Mouse (Mus musculus): ENCODE data around the gene Sla2. TPM values are rescaled to one million over a fixed set of nuclear protein-coding genes. Genes with fewer than 3 reads are reported as not detected.
A peak's percentile ranks its signal among the peaks of the same experiment; 100 is the strongest.

The Sla2 gene
- polyA plus RNA-seq, 1 experiment from 2014 or later: 0.22 TPM

GRCm38 (mm10) chr2:156882431-156883001, 4.5 kb downstream of the Sla2 start:
- Histone ChIP-seq H3K27me3 (ENCODE audit: control insufficient read depth, insufficient read depth, low read length) (no peaks in the 10 kb centered on the region), H3K9me3 (ENCODE audit: control insufficient read depth, low read length) (no peaks in the 10 kb centered on the region), H3K4me3 (replicated peaks; ENCODE audit: low read depth, low read length) (no peak overlapping the region), H3K27ac (replicated peaks; ENCODE audit: low read depth, low read length) (no peak overlapping the region), H3K4me1 (ENCODE audit: control insufficient read depth, insufficient read depth, low read length) (no peaks in the 10 kb centered on the region), H3K9ac (replicated peaks; ENCODE audit: low read length) (no peak overlapping the region), H3K4me2 (ENCODE audit: low read length) (no peak overlapping the region), H3K36me3 (ENCODE audit: control insufficient read depth, insufficient read depth, low read length) (no peaks in the 10 kb centered on the region)
- DNase-seq (no peak), ATAC-seq (ENCODE audit: low FRiP score, low TSS enrichment) (no peak)
- WGBS: 40% methylated on average over 10 of the region's 10 CpGs

- Histone ChIP-seq H3K4me2 (ENCODE audit: low read length) (no peak overlapping the region), H3K27me3 (ENCODE audit: control insufficient read depth, insufficient read depth, low read length) (no peaks in the 10 kb centered on the region), H3K9ac (replicated peaks; ENCODE audit: low read length) (no peak overlapping the region), H3K4me3 (replicated peaks; ENCODE audit: low read depth, low read length) (no peak overlapping the region), H3K4me1 (ENCODE audit: control insufficient read depth, insufficient read depth, low read length) (no peaks in the 10 kb centered on the region), H3K27ac (replicated peaks; ENCODE audit: low read depth, low read length) (no peak overlapping the region), H3K9me3 (ENCODE audit: control insufficient read depth, low read length) (no peaks in the 10 kb centered on the region), H3K36me3 (ENCODE audit: control insufficient read depth, insufficient read depth, low read length) (peaks cover 4% of the 10 kb centered on the region)
- DNase-seq (no peak), ATAC-seq (ENCODE audit: low FRiP score, low TSS enrichment) (no peak)
- 75% methylated on average over 3 of the region's 3 CpGs for WGBS
Observed at GRCm38 (mm10) chr2:156879541-156879940, 7.5 kb downstream of the Sla2 start.

DNA sequence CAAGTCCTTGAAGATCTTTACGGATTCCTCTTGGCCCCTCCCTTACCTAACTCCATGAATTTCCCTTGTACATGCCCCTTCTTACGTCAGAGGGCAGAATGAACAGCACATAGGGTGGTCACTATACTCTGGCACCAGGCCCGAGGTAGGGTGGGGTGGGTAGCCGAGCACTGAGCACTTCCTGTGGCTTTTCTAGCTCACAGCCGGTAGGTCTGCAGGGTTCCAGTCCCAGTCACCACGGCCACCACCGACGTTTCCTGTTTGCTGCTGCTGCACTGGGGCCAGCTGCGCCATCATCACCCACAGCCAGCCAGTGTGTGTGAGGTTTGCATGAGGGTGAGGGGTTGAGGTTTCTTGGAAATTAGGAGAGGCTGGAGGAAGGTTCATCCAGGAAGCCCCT, 9.3 kb downstream of the Sla2 start:
- Histone ChIP-seq H3K4me2 (ENCODE audit: low read length) (no peak overlapping the region), H3K36me3 (ENCODE audit: control insufficient read depth, insufficient read depth, low read length) (peaks cover 21% of the 10 kb centered on the region), H3K4me1 (ENCODE audit: control insufficient read depth, insufficient read depth, low read length) (no peaks in the 10 kb centered on the region), H3K27me3 (ENCODE audit: control insufficient read depth, insufficient read depth, low read length) (no peaks in the 10 kb centered on the region), H3K9ac (replicated peaks; ENCODE audit: low read length) (no peak overlapping the region), H3K4me3 (replicated peaks; ENCODE audit: low read depth, low read length) (no peak overlapping the region), H3K27ac (replicated peaks; ENCODE audit: low read depth, low read length) (no peak overlapping the region), H3K9me3 (ENCODE audit: control insufficient read depth, low read length) (no peaks in the 10 kb centered on the region)
- ATAC-seq (ENCODE audit: low FRiP score, low TSS enrichment): no peak
- WGBS: 72% methylated on average over 9 of the region's 9 CpGs
- DNase-seq: no peak

DNA sequence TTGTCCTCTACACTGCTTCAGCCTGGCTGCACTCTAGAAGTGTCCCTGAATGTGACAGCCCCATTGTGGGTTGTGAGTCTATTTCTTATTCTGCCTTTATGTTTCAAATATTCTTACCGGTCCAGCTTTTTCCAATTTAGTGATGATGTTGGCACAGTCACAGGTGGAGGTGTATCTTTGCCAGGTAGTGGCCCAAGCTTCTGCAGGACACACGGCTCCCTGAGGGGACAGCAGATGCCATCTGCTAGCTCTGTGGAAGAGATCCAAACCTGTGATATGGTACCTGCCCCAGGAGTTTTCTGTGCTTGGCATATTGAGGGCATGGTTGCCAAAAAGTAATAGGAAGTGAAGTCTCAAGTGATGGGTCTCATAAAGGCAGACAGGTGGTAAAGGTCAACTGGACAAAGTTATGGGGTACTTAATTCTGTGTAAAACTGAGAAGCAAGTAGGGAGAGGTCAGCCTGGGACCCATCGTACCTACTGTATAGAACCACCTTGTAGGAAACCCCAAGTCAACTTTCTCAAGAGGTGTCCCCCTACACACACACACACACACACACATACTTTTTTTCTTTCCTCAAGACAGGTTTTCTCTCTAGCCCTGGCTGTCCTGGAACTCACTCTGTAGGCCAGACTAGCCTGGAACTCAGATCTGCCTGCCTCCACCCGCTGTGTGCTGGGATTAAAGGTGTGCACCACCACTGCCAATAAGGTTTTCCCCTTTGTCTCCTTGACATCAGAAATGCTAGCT, 12.1 kb downstream of the Sla2 start:
- H3K4me2 ChIP-seq (ENCODE audit: low read length): no peak overlapping the region
- no peak overlapping the region for H3K4me3 ChIP-seq (replicated peaks; ENCODE audit: low read depth, low read length)
- H3K9ac ChIP-seq (replicated peaks; ENCODE audit: low read length): no peak overlapping the region
- no peaks in the 10 kb centered on the region for H3K9me3 ChIP-seq (ENCODE audit: control insufficient read depth, low read length)
- 95% methylated on average over 4 of the region's 4 CpGs for WGBS
- ATAC-seq (ENCODE audit: low FRiP score, low TSS enrichment) (no peak), DNase-seq (no peak)
- no peaks in the 10 kb centered on the region for H3K4me1 ChIP-seq (ENCODE audit: control insufficient read depth, insufficient read depth, low read length)
- peaks cover 43% of the 10 kb centered on the region for H3K36me3 ChIP-seq (ENCODE audit: control insufficient read depth, insufficient read depth, low read length)
- H3K27ac ChIP-seq (replicated peaks; ENCODE audit: low read depth, low read length): no peak overlapping the region
- no peaks in the 10 kb centered on the region for H3K27me3 ChIP-seq (ENCODE audit: control insufficient read depth, insufficient read depth, low read length)

- Histone ChIP-seq H3K36me3 (ENCODE audit: control insufficient read depth, insufficient read depth, low read length) (peaks cover 48% of the 10 kb centered on the region), H3K4me1 (ENCODE audit: control insufficient read depth, insufficient read depth, low read length) (no peaks in the 10 kb centered on the region), H3K27ac (replicated peaks; ENCODE audit: low read depth, low read length) (no peak overlapping the region), H3K9ac (replicated peaks; ENCODE audit: low read length) (no peak overlapping the region), H3K4me2 (ENCODE audit: low read length) (no peak overlapping the region), H3K27me3 (ENCODE audit: control insufficient read depth, insufficient read depth, low read length) (no peaks in the 10 kb centered on the region), H3K4me3 (replicated peaks; ENCODE audit: low read depth, low read length) (no peak overlapping the region), H3K9me3 (ENCODE audit: control insufficient read depth, low read length) (no peaks in the 10 kb centered on the region)
- 94% methylated on average over 8 of the region's 8 CpGs for WGBS
- DNase-seq: no peak
- no peak for ATAC-seq (ENCODE audit: low FRiP score, low TSS enrichment)
Observed at GRCm38 (mm10) chr2:156874047-156874759, 12.8 kb downstream of the Sla2 start.

GRCm38 (mm10) chr2:156873629-156874028, 13.4 kb downstream of the Sla2 start:
- Histone ChIP-seq H3K36me3 (ENCODE audit: control insufficient read depth, insufficient read depth, low read length) (peaks cover 54% of the 10 kb centered on the region), H3K4me1 (ENCODE audit: control insufficient read depth, insufficient read depth, low read length) (no peaks in the 10 kb centered on the region), H3K4me2 (ENCODE audit: low read length) (no peak overlapping the region), H3K27ac (replicated peaks; ENCODE audit: low read depth, low read length) (no peak overlapping the region), H3K9me3 (ENCODE audit: control insufficient read depth, low read length) (no peaks in the 10 kb centered on the region), H3K27me3 (ENCODE audit: control insufficient read depth, insufficient read depth, low read length) (no peaks in the 10 kb centered on the region), H3K9ac (replicated peaks; ENCODE audit: low read length) (no peak overlapping the region), H3K4me3 (replicated peaks; ENCODE audit: low read depth, low read length) (no peak overlapping the region)
- 26% methylated on average over 5 of the region's 5 CpGs for WGBS
- ATAC-seq (ENCODE audit: low FRiP score, low TSS enrichment) (no peak), DNase-seq (peak; percentile 88)

GRCm38 (mm10) chr2:156870519-156870918, 16.5 kb downstream of the Sla2 start:
- Histone ChIP-seq H3K4me1 (ENCODE audit: control insufficient read depth, insufficient read depth, low read length) (no peaks in the 10 kb centered on the region), H3K4me2 (ENCODE audit: low read length) (no peak overlapping the region), H3K36me3 (ENCODE audit: control insufficient read depth, insufficient read depth, low read length) (peaks cover 77% of the 10 kb centered on the region), H3K9ac (replicated peaks; ENCODE audit: low read length) (no peak overlapping the region), H3K27ac (replicated peaks; ENCODE audit: low read depth, low read length) (no peak overlapping the region), H3K9me3 (ENCODE audit: control insufficient read depth, low read length) (no peaks in the 10 kb centered on the region), H3K27me3 (ENCODE audit: control insufficient read depth, insufficient read depth, low read length) (no peaks in the 10 kb centered on the region), H3K4me3 (replicated peaks; ENCODE audit: low read depth, low read length) (no peak overlapping the region)
- WGBS: 67% methylated on average over 6 of the region's 6 CpGs
- ATAC-seq (ENCODE audit: low FRiP score, low TSS enrichment) (no peak), DNase-seq (no peak)

GRCm38 (mm10) chr2:156869554-156869953, 17.4 kb downstream of the Sla2 start:
- no peaks in the 10 kb centered on the region for H3K9me3 ChIP-seq (ENCODE audit: control insufficient read depth, low read length)
- WGBS: 90% methylated on average over 7 of the region's 7 CpGs
- no peak overlapping the region for H3K27ac ChIP-seq (replicated peaks; ENCODE audit: low read depth, low read length)
- H3K27me3 ChIP-seq (ENCODE audit: control insufficient read depth, insufficient read depth, low read length): no peaks in the 10 kb centered on the region
- H3K9ac ChIP-seq (replicated peaks; ENCODE audit: low read length): no peak overlapping the region
- H3K4me3 ChIP-seq (replicated peaks; ENCODE audit: low read depth, low read length): no peak overlapping the region
- H3K36me3 ChIP-seq (ENCODE audit: control insufficient read depth, insufficient read depth, low read length): peaks cover 72% of the 10 kb centered on the region
- no peak for DNase-seq
- H3K4me1 ChIP-seq (ENCODE audit: control insufficient read depth, insufficient read depth, low read length): 0 out of 2 replicates have a peak, but pooled peaks cover under 1% of the 10 kb centered on the region
- ATAC-seq (ENCODE audit: low FRiP score, low TSS enrichment): no peak
- no peak overlapping the region for H3K4me2 ChIP-seq (ENCODE audit: low read length)
